Mouse (Mus musculus): ENCODE measurements at regions not wholly inside any gene's neighbourhood (a gene's known extent, or its start where the extent isn't known, plus 50 kb on each side); places are given as distances from the start of the nearest gene placed in this dataset.
A peak's percentile ranks its signal among the peaks of the same experiment; 100 is the strongest.

GRCm38 (mm10) chr14:19665756-19666155 lies 63.4 kb upstream of the Gm5458 start:
- H3K27ac ChIP-seq (ENCODE audit: low read length): no peak overlapping the region
- H3K27me3 ChIP-seq (replicated peaks; ENCODE audit: control insufficient read depth, insufficient read depth, low read length): no peaks in the 10 kb centered on the region
- H3K9me3 ChIP-seq (ENCODE audit: control insufficient read depth, low read length): no peaks in the 10 kb centered on the region
- 45% methylated on average over 4 of the region's 4 CpGs for WGBS
- H3K9ac ChIP-seq (ENCODE audit: low read depth, low read length): no peak overlapping the region
- H3K4me3 ChIP-seq (ENCODE audit: low read length): no peak overlapping the region
- H3K4me2 ChIP-seq (ENCODE audit: low read depth, low read length): no peak overlapping the region
- H3K36me3 ChIP-seq (ENCODE audit: control insufficient read depth, insufficient read depth, low read length): no peaks in the 10 kb centered on the region
- no peak for ATAC-seq
- no peaks in the 10 kb centered on the region for H3K4me1 ChIP-seq (ENCODE audit: control insufficient read depth, insufficient read depth, low read length)

- H3K36me3 ChIP-seq (ENCODE audit: control insufficient read depth, insufficient read depth, low read length): no peaks in the 10 kb centered on the region
- no peak overlapping the region for H3K9ac ChIP-seq (ENCODE audit: low read depth, low read length)
- ATAC-seq: no peak
- 80% methylated on average over 2 of the region's 2 CpGs for WGBS
- no peaks in the 10 kb centered on the region for H3K27me3 ChIP-seq (replicated peaks; ENCODE audit: control insufficient read depth, insufficient read depth, low read length)
- H3K9me3 ChIP-seq (ENCODE audit: control insufficient read depth, low read length): no peaks in the 10 kb centered on the region
- no peaks in the 10 kb centered on the region for H3K4me1 ChIP-seq (ENCODE audit: control insufficient read depth, insufficient read depth, low read length)
- no peak overlapping the region for H3K27ac ChIP-seq (ENCODE audit: low read length)
- no peak overlapping the region for H3K4me2 ChIP-seq (ENCODE audit: low read depth, low read length)
- no peak overlapping the region for H3K4me3 ChIP-seq (ENCODE audit: low read length)
Observed at GRCm38 (mm10) chr14:19674046-19674445, 71.7 kb upstream of the Gm5458 start.

- Histone ChIP-seq H3K27me3 (replicated peaks; ENCODE audit: control insufficient read depth, insufficient read depth, low read length) (no peaks in the 10 kb centered on the region), H3K4me2 (ENCODE audit: low read depth, low read length) (no peak overlapping the region), H3K4me3 (ENCODE audit: low read length) (no peak overlapping the region), H3K27ac (ENCODE audit: low read length) (no peak overlapping the region), H3K9me3 (ENCODE audit: control insufficient read depth, low read length) (no peaks in the 10 kb centered on the region), H3K9ac (ENCODE audit: low read depth, low read length) (no peak overlapping the region), H3K4me1 (ENCODE audit: control insufficient read depth, insufficient read depth, low read length) (no peaks in the 10 kb centered on the region), H3K36me3 (ENCODE audit: control insufficient read depth, insufficient read depth, low read length) (no peaks in the 10 kb centered on the region)
- ATAC-seq: no peak
Observed at GRCm38 (mm10) chr14:19688426-19688825, 62.6 kb upstream of the Nid2 start.

GRCm38 (mm10) chr14:19693606-19694005 lies 57.5 kb upstream of the Nid2 start:
- WGBS: 63% methylated on average over 2 of the region's 2 CpGs
- H3K27ac ChIP-seq (ENCODE audit: low read length): no peak overlapping the region
- H3K4me2 ChIP-seq (ENCODE audit: low read depth, low read length): no peak overlapping the region
- no peaks in the 10 kb centered on the region for H3K4me1 ChIP-seq (ENCODE audit: control insufficient read depth, insufficient read depth, low read length)
- ATAC-seq: no peak
- no peak overlapping the region for H3K4me3 ChIP-seq (ENCODE audit: low read length)
- H3K27me3 ChIP-seq (replicated peaks; ENCODE audit: control insufficient read depth, insufficient read depth, low read length): no peaks in the 10 kb centered on the region
- no peak overlapping the region for H3K9ac ChIP-seq (ENCODE audit: low read depth, low read length)
- no peaks in the 10 kb centered on the region for H3K36me3 ChIP-seq (ENCODE audit: control insufficient read depth, insufficient read depth, low read length)
- H3K9me3 ChIP-seq (ENCODE audit: control insufficient read depth, low read length): no peaks in the 10 kb centered on the region

- Histone ChIP-seq H3K9me3 (ENCODE audit: control insufficient read depth, low read length) (no peaks in the 10 kb centered on the region), H3K27me3 (replicated peaks; ENCODE audit: control insufficient read depth, insufficient read depth, low read length) (no peaks in the 10 kb centered on the region), H3K4me2 (ENCODE audit: low read depth, low read length) (no peak overlapping the region), H3K4me3 (ENCODE audit: low read length) (no peak overlapping the region), H3K9ac (ENCODE audit: low read depth, low read length) (no peak overlapping the region), H3K4me1 (ENCODE audit: control insufficient read depth, insufficient read depth, low read length) (no peaks in the 10 kb centered on the region), H3K36me3 (ENCODE audit: control insufficient read depth, insufficient read depth, low read length) (no peaks in the 10 kb centered on the region), H3K27ac (ENCODE audit: low read length) (no peak overlapping the region)
- ATAC-seq: peak; percentile 38; the same call in 1 of the 2 replicates
Observed at GRCm38 (mm10) chr14:19694289-19694688, 56.8 kb upstream of the Nid2 start.

GRCm38 (mm10) chr14:19699497-19699896 lies 51.6 kb upstream of the Nid2 start:
- Histone ChIP-seq H3K27ac (ENCODE audit: low read length) (no peak overlapping the region), H3K9ac (ENCODE audit: low read depth, low read length) (no peak overlapping the region), H3K4me2 (ENCODE audit: low read depth, low read length) (no peak overlapping the region), H3K9me3 (ENCODE audit: control insufficient read depth, low read length) (no peaks in the 10 kb centered on the region), H3K36me3 (ENCODE audit: control insufficient read depth, insufficient read depth, low read length) (no peaks in the 10 kb centered on the region), H3K4me3 (ENCODE audit: low read length) (no peak overlapping the region), H3K27me3 (replicated peaks; ENCODE audit: control insufficient read depth, insufficient read depth, low read length) (no peaks in the 10 kb centered on the region), H3K4me1 (ENCODE audit: control insufficient read depth, insufficient read depth, low read length) (no peaks in the 10 kb centered on the region)
- no peak for ATAC-seq
- WGBS: 63% methylated on average over 4 of the region's 4 CpGs

Measured in intestine, embryonic 16.5 days (tissue).